Mouse (Mus musculus) inflammation-experienced regulatory T-cells, adult 6 months (primary cell): ENCODE measurements around the gene Sod2. TPM values are rescaled to one million over a fixed set of nuclear protein-coding genes. Genes with fewer than 3 reads are reported as not detected.
"Not testable (repeated sequence)": the region's sequence is repeated elsewhere in the genome, so short reads cannot be mapped to it uniquely, and the experiment has no call there.

Source experiments
- ATAC-seq: one replicate; pipeline ENCODE4 v1.8.0; 2017
- polyA plus RNA-seq, 3 experiments: library from polyadenylated mRNA; unstranded; fragments of 100-300 nt; shearing (Covaris generic); gene quantifications; one replicate each; pipeline ENCODE4 v1.2.1; 2017

The Sod2 gene
- polyA plus RNA-seq, 3 experiments from 2014 or later, result 58.1 to 60.8 (median 59.0) TPM

GRCm38 (mm10) chr17:13013316-13013715, 6.7 kb downstream of the Sod2 start:
- no peak for ATAC-seq

- ATAC-seq, result not testable (repeated sequence)
Measured at GRCm38 (mm10) chr17:13036627-13037192, 30.1 kb downstream of the Sod2 start.

- peak; percentile 72 for ATAC-seq
Measured at GRCm38 (mm10) chr17:13043846-13044673, 37.4 kb downstream of the Sod2 start.

GRCm38 (mm10) chr17:13052124-13052813, 45.6 kb downstream of the Sod2 start, which contains the start of gene Gpr31b:
Gene Gpr31b (minus strand): TSS chr17:13052296.
- not testable (repeated sequence) for ATAC-seq

- ATAC-seq, result not testable (repeated sequence)
Measured at GRCm38 (mm10) chr17:13060804-13061203, 54.2 kb downstream of the Sod2 start, which contains the start of gene Tcp10b. Gene Tcp10b (plus strand): TSS chr17:13061104.

GRCm38 (mm10) chr17:13062882-13063281, 56.2 kb downstream of the Sod2 start:
- ATAC-seq, result not testable (repeated sequence)

GRCm38 (mm10) chr17:13067864-13068385, 61.3 kb downstream of the Sod2 start:
- ATAC-seq, result not testable (repeated sequence)

- ATAC-seq, result not testable (repeated sequence)
Measured at GRCm38 (mm10) chr17:13069227-13069626, 62.6 kb downstream of the Sod2 start.

Other genes starting within 250 kb of the Sod2 start
- 10 to 100 TPM; 14.8 to 40.1 (median 36.0) TPM for gene Igf2r, start 237.2 kb upstream of the Sod2 start, polyA plus RNA-seq
- gene Mas1, start 138.7 kb upstream of the Sod2 start, polyA plus RNA-seq, result under 1 TPM in 1 of 3 experiments, not detected in 2; 0.39 TPM
- not detected for gene Mrgprh, start 130.8 kb upstream of the Sod2 start, polyA plus RNA-seq
- gene Pnldc1, start 96.6 kb upstream of the Sod2 start, polyA plus RNA-seq, result 1 to 10 TPM in 1 of 3 experiments, under 1 TPM in 1, not detected in 1; 0.66 to 1.5 TPM
- 100 to 1,000 TPM; 221 to 332 (median 236) TPM for gene Tcp1, start 91.1 kb upstream of the Sod2 start, polyA plus RNA-seq
- 100 to 1,000 TPM; 192 to 313 (median 193) TPM for gene Mrpl18, start 90.5 kb upstream of the Sod2 start, polyA plus RNA-seq
- gene Acat3, start 66.2 kb upstream of the Sod2 start, polyA plus RNA-seq, result 1 to 10 TPM in 1 of 3 experiments, under 1 TPM in 2; 0.67 to 1.2 (median 0.71) TPM
- 10 to 100 TPM; 43.9 to 61.5 (median 48.0) TPM for gene Acat2, start 46.1 kb upstream of the Sod2 start, polyA plus RNA-seq
- 100 to 1,000 TPM; 115 to 197 (median 137) TPM for gene Wtap, start 12.7 kb upstream of the Sod2 start, polyA plus RNA-seq
- gene Gpr31b, start 45.5 kb downstream of the Sod2 start, polyA plus RNA-seq, result not detected
- not detected for gene Tcp10b, start 54.3 kb downstream of the Sod2 start, polyA plus RNA-seq
- not detected for gene Unc93a, start 125.0 kb downstream of the Sod2 start, polyA plus RNA-seq
- gene Smok2a, start 214.3 kb downstream of the Sod2 start, polyA plus RNA-seq, result not detected
- not detected for gene Smok2b, start 223.4 kb downstream of the Sod2 start, polyA plus RNA-seq